Mouse (Mus musculus) spleen, embryonic (tissue): Measurements from ENCODE around the gene Fndc4.

Source experiments
- CTCF ChIA-PET: fragments of 350-600 bp; sonication (Branson Sonifier 250); formaldehyde crosslinking; loops from one replicate; lab custom pipeline; 2022; lab: Charles Lee

Fndc4 gene

GRCm38 (mm10) chr5:31266101-31266500 lies 29.8 kb downstream of the Fndc4 start:
- CTCF ChIA-PET, result interaction anchor here (0.6 kb wide), 1 partner anchor 1558 kb away, joined by 5 read pairs; no protein-coding TSS in a partner anchor

- CTCF ChIA-PET, result no interaction called here
Measured at GRCm38 (mm10) chr5:31257616-31258015, 38.3 kb downstream of the Fndc4 start.

GRCm38 (mm10) chr5:31255971-31256370 lies 39.9 kb downstream of the Fndc4 start:
- CTCF ChIA-PET, result interaction anchor here (0.7 kb wide), 1 partner anchor 100 kb away, joined by 14 read pairs; no protein-coding TSS in a partner anchor

GRCm38 (mm10) chr5:31255381-31255780 lies 40.5 kb downstream of the Fndc4 start:
- CTCF ChIA-PET, result interaction anchor here (0.7 kb wide), 1 partner anchor 99 kb away, joined by 14 read pairs; no protein-coding TSS in a partner anchor

DNA sequence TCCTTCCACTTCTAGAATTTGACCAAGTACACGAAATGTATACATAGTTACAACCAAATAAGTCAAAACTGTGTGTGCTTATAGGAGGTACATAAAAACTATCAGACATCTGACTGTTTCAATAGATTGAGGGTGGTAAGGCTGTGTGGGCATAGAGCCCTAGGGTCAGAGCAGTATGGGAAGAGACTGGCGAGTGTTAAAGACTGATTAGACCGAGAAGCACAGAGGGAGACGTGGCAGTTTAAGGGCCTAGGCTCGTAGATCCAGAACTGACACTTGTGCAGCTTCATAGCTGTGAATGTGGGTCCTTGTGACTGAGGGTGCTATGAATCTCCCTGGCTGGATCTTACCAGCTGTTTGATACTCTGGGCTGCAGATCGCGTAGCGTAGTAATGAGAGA lies 41.0 kb downstream of the Fndc4 start:
- CTCF ChIA-PET, result no interaction called here

DNA sequence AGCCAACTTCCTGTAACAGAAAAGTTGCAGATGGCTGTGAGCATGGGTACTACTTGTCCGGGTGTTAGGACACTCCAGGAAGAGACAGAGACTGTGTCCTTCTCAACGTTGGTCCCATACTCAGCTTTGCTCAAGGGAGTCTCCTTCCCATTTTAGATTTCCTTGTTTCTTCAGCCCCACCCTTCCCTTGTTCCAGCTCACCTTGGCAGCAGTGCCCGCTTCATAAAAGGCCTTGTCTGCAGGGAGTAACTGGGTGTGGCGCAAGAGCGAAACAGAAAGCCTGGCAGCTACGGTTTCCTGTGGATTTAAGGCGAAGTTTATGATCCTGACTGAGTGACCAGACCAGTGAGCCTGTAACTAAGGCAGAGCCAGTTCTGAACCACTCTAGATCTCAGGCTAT lies 41.4 kb downstream of the Fndc4 start:
- CTCF ChIA-PET, result no interaction called here

DNA sequence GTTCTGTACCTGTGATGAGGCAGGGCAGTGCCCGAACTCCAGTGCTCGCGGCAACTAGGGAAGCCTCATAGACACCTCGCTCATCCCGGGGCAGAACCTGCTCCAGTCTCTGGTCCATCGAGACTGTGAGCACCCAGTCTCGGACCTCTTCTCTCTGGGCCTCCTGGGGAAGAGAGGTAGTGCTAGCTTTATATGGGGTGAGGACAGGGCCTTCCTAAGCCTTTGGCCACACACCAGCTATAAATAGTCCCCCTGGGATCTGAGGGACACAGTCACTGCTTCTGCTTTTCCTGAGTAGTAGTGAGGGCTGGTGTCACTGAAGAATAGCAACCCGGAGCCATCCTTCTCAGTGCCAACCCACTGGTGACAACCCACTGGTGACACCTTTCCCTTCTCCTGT lies 42.1 kb downstream of the Fndc4 start:
- CTCF ChIA-PET, result no interaction called here

- CTCF ChIA-PET, result no interaction called here
Measured at GRCm38 (mm10) chr5:31252795-31253545, 42.9 kb downstream of the Fndc4 start.

- CTCF ChIA-PET, result no interaction called here
Measured at GRCm38 (mm10) chr5:31252151-31252550, 43.7 kb downstream of the Fndc4 start.

GRCm38 (mm10) chr5:31251541-31252101 lies 44.3 kb downstream of the Fndc4 start, which contains the start of gene Krtcap3:
Gene Krtcap3 (plus strand): TSS chr5:31251691.
- CTCF ChIA-PET, result no interaction called here

DNA sequence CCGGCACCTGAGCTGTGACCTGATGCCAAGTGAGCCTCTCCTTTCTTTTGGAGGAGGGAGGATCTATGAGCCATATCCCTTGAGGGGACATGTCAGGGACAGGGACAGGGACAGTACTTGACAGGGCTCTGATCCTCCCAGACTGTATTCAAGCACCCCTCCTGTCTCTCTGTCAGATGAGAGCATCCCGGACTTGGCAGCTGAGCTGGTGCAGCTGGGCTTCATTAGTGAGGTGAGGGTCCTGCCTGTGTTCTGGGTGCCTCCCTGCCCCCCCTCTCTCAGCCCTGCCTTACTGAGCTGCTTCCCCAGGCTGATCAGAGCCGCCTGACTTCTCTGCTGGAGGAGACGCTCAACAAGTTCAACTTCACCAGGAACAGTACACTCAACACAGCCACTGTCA lies 45.2 kb downstream of the Fndc4 start:
- CTCF ChIA-PET, result no interaction called here
